Mouse (Mus musculus): ENCODE measurements around the gene Reep3. TPM values are rescaled to one million over a fixed set of nuclear protein-coding genes. Genes with fewer than 3 reads are reported as not detected.

The Reep3 gene
- polyA plus RNA-seq, 1 experiment from 2014 or later: 44.0 TPM

DNA sequence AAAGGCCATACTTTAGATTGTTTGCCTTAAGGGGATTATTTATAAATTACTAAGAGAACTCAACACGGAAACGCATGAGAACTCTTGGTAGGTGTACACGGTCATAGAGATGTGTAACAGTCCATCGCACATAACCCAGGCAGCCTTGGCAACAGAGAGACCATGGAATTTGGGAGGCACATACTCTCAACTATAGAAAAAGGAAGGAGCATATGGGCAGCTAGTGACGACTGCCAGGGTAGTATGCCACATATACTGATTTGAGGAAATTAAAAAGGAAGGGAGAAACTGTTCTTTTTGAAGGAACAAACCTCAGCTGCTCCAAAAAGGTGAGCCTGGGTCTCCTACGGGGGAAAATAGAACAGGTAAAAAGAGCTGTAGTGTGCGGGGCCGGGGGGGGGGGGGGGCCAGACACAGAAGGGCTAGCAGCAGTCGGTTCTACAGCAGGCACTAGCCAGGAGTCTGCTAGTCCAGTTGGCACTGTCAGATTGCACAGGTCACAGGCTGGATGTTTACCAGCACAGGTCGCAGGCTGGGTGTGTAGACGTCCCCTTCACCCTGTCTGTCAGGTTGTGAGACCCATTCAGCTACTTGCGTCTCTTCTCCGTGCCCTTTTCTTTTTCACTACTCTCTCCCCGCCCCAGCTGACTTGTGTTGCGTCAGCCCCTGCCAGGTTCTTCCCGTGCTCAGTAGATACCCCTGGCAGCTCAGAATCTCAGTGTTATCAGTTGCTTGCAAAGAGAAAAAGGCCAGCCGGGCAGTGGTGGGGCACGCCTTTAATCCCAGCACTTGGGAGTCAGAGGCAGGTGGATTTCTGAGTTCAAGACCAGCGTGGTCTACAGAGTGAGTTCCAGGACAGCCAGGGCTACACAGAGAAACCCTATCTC, 8.8 kb upstream of the Reep3 start:
- ATAC-seq (ENCODE audit: insufficient read depth, low FRiP score): no peak
- H3K27ac ChIP-seq (ENCODE audit: low read length): no peak overlapping the region; the same call in 1 of the 2 replicates
- no peak overlapping the region for H3K4me2 ChIP-seq (ENCODE audit: low read depth, low read length)
- no peak overlapping the region for H3K4me3 ChIP-seq (replicated peaks; ENCODE audit: low read length)
- no peaks in the 10 kb centered on the region for H3K9me3 ChIP-seq (replicated peaks; ENCODE audit: control insufficient read depth, low read length)
- H3K4me1 ChIP-seq (ENCODE audit: control insufficient read depth, insufficient read depth, low read length): peaks cover 66% of the 10 kb centered on the region
- H3K36me3 ChIP-seq (ENCODE audit: control insufficient read depth, insufficient read depth, low read length): no peaks in the 10 kb centered on the region
- 56% methylated on average over 19 of the region's 19 CpGs for WGBS
- H3K9ac ChIP-seq (ENCODE audit: low read length): no peak overlapping the region
- H3K27me3 ChIP-seq (ENCODE audit: control insufficient read depth, insufficient read depth, low read length): no peaks in the 10 kb centered on the region

DNA sequence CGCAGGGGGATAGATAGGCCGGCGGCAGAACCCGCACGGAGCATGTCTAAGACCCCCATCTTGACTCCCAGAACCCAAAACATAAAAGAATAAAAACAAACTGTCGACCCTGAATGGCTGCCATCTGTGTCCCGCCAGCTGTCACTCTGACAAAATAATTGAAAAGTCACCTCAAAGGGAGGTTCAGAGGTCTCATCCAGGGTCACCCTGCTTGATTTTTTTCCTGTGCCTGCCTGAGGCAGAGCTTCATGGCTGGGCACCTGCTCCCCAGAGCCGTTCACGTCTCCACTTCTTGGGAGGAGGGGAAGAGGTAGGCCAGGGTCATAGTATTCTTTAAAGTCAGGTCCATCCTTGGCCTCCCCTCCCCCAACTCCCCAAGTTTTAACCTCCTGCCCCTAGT, 7.8 kb upstream of the Reep3 start:
- Histone ChIP-seq H3K27ac (ENCODE audit: low read length) (no peak overlapping the region), H3K36me3 (ENCODE audit: control insufficient read depth, insufficient read depth, low read length) (no peaks in the 10 kb centered on the region), H3K4me1 (ENCODE audit: control insufficient read depth, insufficient read depth, low read length) (peaks cover 73% of the 10 kb centered on the region), H3K27me3 (ENCODE audit: control insufficient read depth, insufficient read depth, low read length) (no peaks in the 10 kb centered on the region), H3K4me3 (replicated peaks; ENCODE audit: low read length) (no peak overlapping the region), H3K9me3 (replicated peaks; ENCODE audit: control insufficient read depth, low read length) (no peaks in the 10 kb centered on the region), H3K9ac (ENCODE audit: low read length) (no peak overlapping the region), H3K4me2 (ENCODE audit: low read depth, low read length) (no peak overlapping the region)
- no peak for ATAC-seq (ENCODE audit: insufficient read depth, low FRiP score)
- 29% methylated on average over 9 of the region's 9 CpGs for WGBS

DNA sequence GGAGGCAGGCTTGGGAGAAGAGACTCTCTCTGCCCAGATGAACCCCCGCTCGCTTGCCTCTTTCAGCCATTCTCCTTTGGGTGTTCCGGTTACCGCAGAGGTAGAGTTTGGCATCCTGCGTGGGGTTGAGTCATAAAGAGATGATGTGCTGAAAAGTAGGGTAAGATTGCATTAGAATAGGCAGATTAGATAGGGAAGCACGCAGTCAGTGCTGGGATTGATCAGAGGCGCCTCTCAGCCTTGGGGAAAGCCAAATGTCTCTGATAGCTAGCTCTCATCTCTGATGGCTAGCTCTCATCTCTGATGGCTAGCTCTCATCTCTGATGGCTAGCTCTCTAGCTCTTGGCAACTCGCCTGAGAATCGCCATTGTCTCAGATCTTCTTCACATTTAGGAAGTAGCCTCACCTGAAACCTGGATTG, 4.1 kb upstream of the Reep3 start:
- ATAC-seq (ENCODE audit: insufficient read depth, low FRiP score): no peak
- 73% methylated on average over 9 of the region's 9 CpGs for WGBS
- H3K4me2 ChIP-seq (ENCODE audit: low read depth, low read length): no peak overlapping the region
- H3K4me1 ChIP-seq (ENCODE audit: control insufficient read depth, insufficient read depth, low read length): peaks cover 64% of the 10 kb centered on the region
- no peak overlapping the region for H3K4me3 ChIP-seq (replicated peaks; ENCODE audit: low read length)
- no peaks in the 10 kb centered on the region for H3K27me3 ChIP-seq (ENCODE audit: control insufficient read depth, insufficient read depth, low read length)
- H3K27ac ChIP-seq (ENCODE audit: low read length): no peak overlapping the region
- H3K9me3 ChIP-seq (replicated peaks; ENCODE audit: control insufficient read depth, low read length): no peaks in the 10 kb centered on the region
- no peaks in the 10 kb centered on the region for H3K36me3 ChIP-seq (ENCODE audit: control insufficient read depth, insufficient read depth, low read length)
- no peak overlapping the region for H3K9ac ChIP-seq (ENCODE audit: low read length)

DNA sequence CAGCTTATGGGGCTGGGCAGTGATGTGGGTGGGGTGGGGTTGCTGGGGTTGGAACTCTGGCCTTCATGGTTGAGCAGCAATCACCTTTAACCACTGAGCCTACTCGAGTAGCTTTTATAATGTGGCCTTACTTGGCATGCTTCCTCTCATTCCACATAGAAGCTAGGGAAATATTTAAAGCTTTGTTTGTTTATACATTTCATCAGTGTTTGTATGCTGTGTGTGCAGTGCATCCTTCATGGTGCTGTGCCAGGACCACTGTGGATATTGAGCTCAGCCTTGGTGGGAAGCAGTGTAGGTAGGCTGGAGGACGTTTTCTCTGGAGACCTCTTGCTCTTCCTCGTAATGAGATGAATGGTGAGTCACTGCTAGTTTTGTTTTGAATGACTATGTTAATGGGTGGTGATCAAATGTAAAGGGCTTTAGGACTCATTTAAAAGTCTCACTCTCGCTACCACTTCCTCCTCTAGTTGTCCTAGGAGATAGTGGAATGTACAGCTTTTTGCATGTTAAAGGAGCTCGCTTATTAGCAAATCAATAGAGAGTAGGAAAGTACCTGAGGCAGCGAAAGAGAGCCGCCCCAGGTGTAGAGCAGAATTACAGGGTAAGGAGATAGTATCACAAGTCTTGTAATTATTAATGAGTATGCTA, 3.4 kb upstream of the Reep3 start:
- Histone ChIP-seq H3K9me3 (replicated peaks; ENCODE audit: control insufficient read depth, low read length) (no peaks in the 10 kb centered on the region), H3K27me3 (ENCODE audit: control insufficient read depth, insufficient read depth, low read length) (no peaks in the 10 kb centered on the region), H3K4me2 (ENCODE audit: low read depth, low read length) (0 out of 2 replicates have a peak overlapping the region, but pooled peaks have one; percentile 2), H3K27ac (ENCODE audit: low read length) (no peak overlapping the region), H3K9ac (ENCODE audit: low read length) (no peak overlapping the region), H3K4me3 (replicated peaks; ENCODE audit: low read length) (no peak overlapping the region), H3K36me3 (ENCODE audit: control insufficient read depth, insufficient read depth, low read length) (no peaks in the 10 kb centered on the region), H3K4me1 (ENCODE audit: control insufficient read depth, insufficient read depth, low read length) (peaks cover 57% of the 10 kb centered on the region)
- WGBS: 51% methylated on average over 7 of the region's 7 CpGs
- ATAC-seq (ENCODE audit: insufficient read depth, low FRiP score): no peak

DNA sequence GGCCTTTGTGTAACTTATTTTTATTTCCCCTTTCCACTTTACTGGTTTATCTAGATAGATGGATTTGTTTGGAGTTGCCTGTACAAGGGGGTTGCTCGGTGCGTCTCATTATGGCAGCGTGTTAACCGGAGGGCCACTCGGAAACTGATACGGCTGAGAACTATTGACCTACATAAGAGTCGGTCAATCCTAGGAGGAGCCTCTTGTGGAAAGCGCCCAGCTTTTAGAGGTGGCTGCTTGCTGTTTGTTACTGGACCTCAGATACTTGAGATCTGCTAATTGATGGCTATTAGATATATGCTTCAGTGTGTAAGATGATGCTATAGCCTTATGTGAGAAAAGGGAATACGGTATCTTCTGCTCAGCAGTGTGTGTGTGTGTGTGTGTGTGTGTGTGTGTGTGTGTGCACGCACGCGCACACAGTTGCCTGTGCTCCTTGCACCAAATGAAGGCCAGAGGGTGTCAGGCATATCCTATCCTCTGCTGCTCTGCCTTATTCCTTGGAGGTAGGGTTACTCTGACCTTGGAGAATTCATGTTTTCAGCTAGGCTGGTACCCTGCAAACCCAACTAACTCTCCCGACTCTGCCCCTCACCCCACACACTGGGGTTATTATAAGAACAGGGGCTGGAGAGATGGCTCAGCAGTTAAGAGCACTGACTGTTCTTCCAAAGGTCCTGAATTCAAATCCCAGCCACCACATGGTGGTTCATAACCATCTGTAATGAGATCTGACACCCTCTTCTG, 2.6 kb upstream of the Reep3 start:
- H3K36me3 ChIP-seq (ENCODE audit: control insufficient read depth, insufficient read depth, low read length): no peaks in the 10 kb centered on the region
- peaks cover 57% of the 10 kb centered on the region for H3K4me1 ChIP-seq (ENCODE audit: control insufficient read depth, insufficient read depth, low read length)
- WGBS: 61% methylated on average over 13 of the region's 13 CpGs
- H3K27ac ChIP-seq (ENCODE audit: low read length): 0 out of 2 replicates have a peak overlapping the region, but pooled peaks have one; percentile 3
- no peak overlapping the region for H3K9ac ChIP-seq (ENCODE audit: low read length)
- peak overlapping the region; percentile 78; the same call in 1 of the 2 replicates for H3K4me2 ChIP-seq (ENCODE audit: low read depth, low read length)
- no peaks in the 10 kb centered on the region for H3K9me3 ChIP-seq (replicated peaks; ENCODE audit: control insufficient read depth, low read length)
- no peaks in the 10 kb centered on the region for H3K27me3 ChIP-seq (ENCODE audit: control insufficient read depth, insufficient read depth, low read length)
- no peak for ATAC-seq (ENCODE audit: insufficient read depth, low FRiP score)
- no peak overlapping the region for H3K4me3 ChIP-seq (replicated peaks; ENCODE audit: low read length)

DNA sequence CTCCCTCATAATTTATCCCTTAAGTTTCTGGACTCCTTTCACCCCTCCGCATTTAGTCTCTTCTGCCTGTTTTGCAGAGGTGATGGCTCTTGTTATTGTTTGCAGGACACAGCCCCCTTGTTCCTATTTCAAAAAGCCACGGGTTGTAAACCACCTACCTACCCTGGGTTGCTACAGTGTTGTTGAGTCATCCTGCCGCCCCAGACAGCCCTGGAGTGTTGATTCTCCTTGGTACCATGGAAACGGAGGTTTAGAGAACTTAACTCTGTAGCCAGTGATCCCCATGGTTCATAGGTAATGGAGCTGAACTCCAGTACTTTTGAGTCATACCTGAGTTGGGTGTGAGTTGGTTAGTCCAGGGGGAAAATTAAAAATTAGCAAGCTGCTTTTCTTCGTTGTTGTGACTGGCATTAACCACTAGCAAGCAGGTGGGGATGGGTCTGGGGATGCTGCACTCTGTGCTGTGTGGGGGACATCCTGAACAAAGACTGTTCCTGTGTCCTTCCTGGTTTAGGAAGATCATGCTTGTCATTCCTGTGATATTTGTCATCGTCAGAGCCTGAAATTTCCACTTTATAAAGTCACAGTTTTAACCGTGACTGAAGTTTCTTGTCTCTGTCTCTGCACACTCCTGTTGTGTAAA, 1.8 kb upstream of the Reep3 start:
- Histone ChIP-seq H3K4me2 (ENCODE audit: low read depth, low read length) (peak overlapping the region; percentile 78), H3K4me1 (ENCODE audit: control insufficient read depth, insufficient read depth, low read length) (peaks cover 51% of the 10 kb centered on the region), H3K27me3 (ENCODE audit: control insufficient read depth, insufficient read depth, low read length) (no peaks in the 10 kb centered on the region), H3K4me3 (replicated peaks; ENCODE audit: low read length) (peak overlapping the region; percentile 93), H3K27ac (ENCODE audit: low read length) (peak overlapping the region; percentile 21; the same call in 1 of the 2 replicates), H3K9ac (ENCODE audit: low read length) (peak overlapping the region; percentile 56), H3K9me3 (replicated peaks; ENCODE audit: control insufficient read depth, low read length) (no peaks in the 10 kb centered on the region), H3K36me3 (ENCODE audit: control insufficient read depth, insufficient read depth, low read length) (no peaks in the 10 kb centered on the region)
- no peak for ATAC-seq (ENCODE audit: insufficient read depth, low FRiP score)
- 25% methylated on average over 7 of the region's 7 CpGs for WGBS

DNA sequence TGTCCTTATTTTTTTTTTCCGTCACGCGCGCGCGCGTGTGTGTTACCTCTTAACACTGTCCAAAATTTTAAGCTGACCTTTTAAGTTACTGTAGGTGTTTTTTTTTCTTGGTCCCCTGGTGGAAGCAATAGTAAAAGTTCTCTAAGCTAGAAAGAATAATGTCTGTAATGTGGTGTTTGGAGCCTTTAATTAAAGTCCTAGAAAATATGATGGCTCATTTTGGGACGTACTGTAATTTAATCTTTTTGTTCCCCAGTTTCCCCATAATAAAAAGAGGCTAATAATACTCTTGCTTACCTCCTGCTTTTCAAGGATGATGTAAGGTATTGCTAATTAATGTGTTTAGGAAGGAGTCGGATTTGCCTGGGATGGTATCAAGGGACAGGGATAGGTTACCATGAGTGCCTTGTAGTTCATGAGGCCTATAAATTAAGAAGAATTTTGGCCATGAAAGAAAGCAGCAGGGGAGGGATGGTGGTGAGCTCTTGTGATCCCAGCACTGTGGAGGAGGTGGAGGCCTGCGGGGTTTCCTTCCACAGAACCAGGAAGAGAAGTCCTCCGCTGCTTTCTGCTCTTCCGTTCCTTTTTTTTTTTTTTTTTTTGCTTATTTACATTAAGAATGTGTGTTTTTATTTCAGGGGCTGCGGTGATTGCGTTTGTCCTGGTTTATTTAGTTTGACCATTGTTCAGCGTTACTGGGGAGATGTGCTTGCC, 849 bp upstream of the Reep3 start:
- Histone ChIP-seq H3K9ac (ENCODE audit: low read length) (peak overlapping the region; percentile 100), H3K4me2 (ENCODE audit: low read depth, low read length) (peak overlapping the region; percentile 78), H3K36me3 (ENCODE audit: control insufficient read depth, insufficient read depth, low read length) (no peaks in the 10 kb centered on the region), H3K27ac (ENCODE audit: low read length) (peak overlapping the region; percentile 100), H3K4me1 (ENCODE audit: control insufficient read depth, insufficient read depth, low read length) (peaks cover 44% of the 10 kb centered on the region), H3K27me3 (ENCODE audit: control insufficient read depth, insufficient read depth, low read length) (no peaks in the 10 kb centered on the region), H3K9me3 (replicated peaks; ENCODE audit: control insufficient read depth, low read length) (no peaks in the 10 kb centered on the region), H3K4me3 (replicated peaks; ENCODE audit: low read length) (peak overlapping the region; percentile 93)
- ATAC-seq (ENCODE audit: insufficient read depth, low FRiP score): no peak
- 1% methylated on average over 15 of the region's 15 CpGs for WGBS
